Mouse (Mus musculus): ENCODE data around the gene Gpr37. TPM values are rescaled to one million over a fixed set of nuclear protein-coding genes. Genes with fewer than 3 reads are reported as not detected.

The Gpr37 gene
- total RNA-seq, 2 experiments from 2014 or later = 10.8 to 10.9 TPM

Other genes starting within 250 kb of the Gpr37 start
- gene Pot1a, start 118.5 kb upstream of the Gpr37 start, total RNA-seq (2021) = 10 to 100 TPM; 13.4 to 15.1 TPM